Mouse (Mus musculus): ENCODE results near the gene Epb41l3. TPM values are rescaled to one million over a fixed set of nuclear protein-coding genes. Genes with fewer than 3 reads are reported as not detected.

Gene Epb41l3
- total RNA-seq, 2 experiments from 2014 or later = 2.1 to 2.6 TPM

- DNase-seq = no peak
- intact Hi-C loops (cut with DNase I) = no loop called here
These were observed 152.0 kb downstream of the Epb41l3 start for GRCm38 (mm10) chr17:69227426-69228014.

- DNase-seq = no peak
These were observed 154.0 kb downstream of the Epb41l3 start for GRCm38 (mm10) chr17:69229451-69229850.

DNA sequence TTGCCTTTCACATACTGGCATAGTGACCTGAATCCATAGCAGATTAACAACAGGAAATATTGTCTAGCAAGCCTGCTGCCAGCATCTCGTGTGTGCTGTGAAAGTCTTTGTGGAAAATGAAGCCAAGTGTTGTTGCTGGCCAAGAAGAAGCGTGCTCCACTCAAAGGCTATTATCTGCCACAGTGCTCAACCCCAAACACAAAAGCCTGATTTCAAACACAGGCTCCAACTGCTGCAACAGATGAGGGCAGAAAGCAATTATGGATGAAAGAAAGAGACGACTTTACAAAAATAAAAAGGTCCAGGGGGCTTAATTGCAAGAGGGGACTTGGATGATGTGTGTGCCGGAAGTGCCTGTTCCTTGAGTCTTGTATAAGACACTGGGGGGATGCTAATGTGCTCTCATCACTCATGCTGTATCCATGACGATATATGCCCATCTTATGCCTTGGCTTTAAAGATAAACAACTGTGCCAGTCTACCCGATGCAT lies 154.7 kb downstream of the Epb41l3 start:
- no peak for DNase-seq
- intact Hi-C loops (cut with DNase I) = no loop called here

More at GRCm38 (mm10) chr17:69229451-69229850, 154.0 kb downstream of the Epb41l3 start:
- intact Hi-C loops (cut with DNase I) = no loop called here

DNA sequence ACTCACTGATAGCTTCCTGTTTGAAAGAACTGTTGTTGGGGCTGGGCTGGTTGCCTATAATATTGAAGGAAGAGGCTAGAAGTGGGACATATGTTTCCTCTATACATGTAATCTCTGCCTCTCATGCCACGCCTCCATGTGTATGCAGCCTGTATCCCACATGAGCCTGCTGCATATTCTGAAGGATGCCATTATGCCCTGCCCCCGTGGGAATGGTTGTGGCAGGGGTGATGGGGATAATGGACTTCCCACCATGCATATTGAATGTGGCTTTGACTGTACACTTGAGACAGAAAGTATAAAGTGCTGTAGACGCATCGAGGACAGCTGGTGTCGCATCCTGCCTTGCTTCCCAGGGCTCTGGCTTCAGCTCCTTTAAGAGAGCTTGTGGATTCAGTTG lies 155.9 kb downstream of the Epb41l3 start:
- intact Hi-C loops (cut with DNase I) = no loop called here
- no peak for DNase-seq

- intact Hi-C loops (cut with DNase I) = no loop called here
- no peak for DNase-seq
These were observed 161.7 kb downstream of the Epb41l3 start for GRCm38 (mm10) chr17:69237172-69237571.

DNA sequence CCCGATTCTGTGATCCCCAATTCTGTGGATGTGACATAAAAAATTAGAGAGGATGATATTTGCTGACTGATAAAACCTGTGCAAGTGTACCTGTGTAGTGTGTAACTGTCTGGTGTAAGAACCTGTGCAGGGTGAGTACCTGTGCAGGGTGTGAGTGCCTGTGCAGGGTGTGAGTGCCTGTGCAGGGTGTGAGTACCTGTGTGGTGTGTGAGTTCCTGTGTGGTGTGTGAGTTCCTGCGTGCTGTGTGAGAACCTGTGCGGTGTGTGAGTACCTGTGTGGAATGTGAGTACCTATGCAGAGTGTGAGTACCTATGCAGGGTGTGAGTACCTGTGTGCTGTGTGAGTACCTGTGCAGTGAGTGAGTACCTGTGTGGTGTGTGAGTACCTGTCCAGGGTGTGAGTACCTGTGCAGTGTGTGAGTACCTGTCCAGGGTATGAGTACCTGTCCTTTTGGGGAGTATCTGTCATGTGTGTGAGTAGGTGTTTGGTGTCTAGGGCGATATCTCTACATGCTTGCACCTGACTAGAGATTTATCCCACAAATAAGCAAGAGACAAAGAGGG lies 163.4 kb downstream of the Epb41l3 start:
- no peak for DNase-seq
- intact Hi-C loops (cut with DNase I) = no loop called here

DNA sequence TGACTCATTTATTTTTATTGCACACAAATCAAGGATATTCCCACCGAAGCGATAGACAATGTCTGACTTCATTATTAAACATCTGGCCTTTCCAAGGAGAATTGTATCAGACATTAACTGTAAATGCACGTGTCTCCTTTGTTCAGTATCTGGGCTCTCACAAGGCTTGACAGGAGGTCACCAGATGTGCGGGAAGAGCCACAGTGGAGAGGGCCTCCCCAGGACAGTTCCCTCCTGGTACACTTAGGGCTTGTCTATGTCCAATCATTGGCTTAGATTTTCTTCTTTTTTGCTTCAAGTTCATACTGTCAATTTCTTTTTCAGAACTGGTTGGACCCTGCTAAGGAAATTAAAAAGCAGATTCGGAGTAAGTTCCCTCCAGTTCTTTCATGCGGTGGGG lies 163.9 kb downstream of the Epb41l3 start:
- DNase-seq = no peak
- intact Hi-C loops (cut with DNase I) = no loop called here

DNA sequence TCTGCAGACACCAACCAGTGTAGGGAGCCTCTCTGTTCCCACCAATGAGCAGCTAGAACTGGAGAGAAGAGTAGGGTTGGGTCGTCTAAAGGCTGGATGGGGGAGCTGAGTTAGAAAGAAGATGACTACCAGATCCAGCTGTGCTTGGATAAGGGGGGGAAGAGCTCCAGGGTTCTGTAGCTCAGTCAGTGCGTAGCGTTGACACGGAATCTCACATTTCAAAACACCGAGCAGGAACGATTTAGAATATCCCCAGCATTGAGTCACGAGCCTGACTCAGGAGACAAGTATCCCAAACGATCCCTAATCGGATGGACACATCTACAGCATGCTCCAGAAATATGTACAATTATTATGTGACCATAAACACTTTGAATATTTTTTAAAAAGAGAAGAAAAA lies 180.4 kb downstream of the Epb41l3 start:
- intact Hi-C loops (cut with DNase I) = no loop called here
- no peak for DNase-seq

GRCm38 (mm10) chr17:69256441-69256840 lies 181.0 kb downstream of the Epb41l3 start:
- intact Hi-C loops (cut with DNase I) = no loop called here
- DNase-seq = no peak

DNA sequence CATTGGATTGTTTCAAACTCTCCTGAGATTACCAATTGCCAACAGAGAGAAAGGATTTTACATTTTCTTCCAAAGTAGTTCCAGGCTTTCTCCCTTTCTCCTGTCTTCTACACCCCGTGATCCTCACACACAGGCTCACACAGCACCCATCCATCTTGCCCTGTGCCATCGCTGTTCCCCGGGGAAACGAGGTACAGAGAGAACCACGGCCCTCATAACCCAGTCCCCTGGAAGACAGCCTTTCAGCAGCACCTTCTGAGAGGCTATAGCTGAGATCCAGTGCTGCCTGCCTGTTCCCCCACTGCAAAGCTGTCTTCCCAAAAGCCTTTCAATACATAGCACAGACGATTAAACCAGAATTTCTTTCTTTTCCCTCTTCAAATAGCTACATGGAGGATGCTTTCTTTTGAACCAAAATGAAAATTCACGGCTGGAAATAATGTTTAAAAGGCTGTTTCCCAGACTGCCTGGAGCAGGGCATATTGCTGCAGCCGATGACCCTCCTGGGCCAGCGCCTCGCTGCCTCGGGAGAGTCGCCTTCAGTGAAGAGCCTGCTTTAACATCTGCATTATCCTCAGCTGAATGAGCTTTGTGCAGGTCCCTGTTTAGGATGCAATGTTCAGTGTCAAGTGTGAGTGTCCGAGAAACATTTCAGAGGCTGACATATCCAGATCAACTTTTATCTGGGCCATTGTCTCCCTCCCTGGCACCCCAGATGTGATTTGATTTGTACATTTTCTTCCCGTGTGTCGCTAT lies 188.5 kb downstream of the Epb41l3 start:
- intact Hi-C loops (cut with DNase I) = no loop called here
- no peak for DNase-seq

DNA sequence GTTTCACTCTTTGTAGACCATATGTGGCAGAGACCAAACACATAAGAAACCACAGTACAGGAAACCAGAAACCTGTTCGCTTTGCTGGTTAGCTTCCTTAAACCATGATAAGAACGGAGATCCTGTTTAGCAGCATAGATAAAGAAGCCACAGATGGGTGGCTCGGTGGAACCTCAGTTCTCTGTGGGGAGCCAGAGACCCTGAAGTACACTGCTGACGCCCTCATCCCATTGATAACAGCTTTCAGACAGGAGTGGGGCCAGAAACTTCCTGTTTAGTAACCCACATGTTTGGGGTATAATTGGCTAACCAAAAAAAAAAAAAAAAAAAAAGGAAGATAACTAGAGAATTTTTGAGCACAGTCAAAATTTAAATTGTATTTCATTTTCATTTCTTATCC lies 189.7 kb downstream of the Epb41l3 start:
- intact Hi-C loops (cut with DNase I) = no loop called here
- no peak for DNase-seq

DNA sequence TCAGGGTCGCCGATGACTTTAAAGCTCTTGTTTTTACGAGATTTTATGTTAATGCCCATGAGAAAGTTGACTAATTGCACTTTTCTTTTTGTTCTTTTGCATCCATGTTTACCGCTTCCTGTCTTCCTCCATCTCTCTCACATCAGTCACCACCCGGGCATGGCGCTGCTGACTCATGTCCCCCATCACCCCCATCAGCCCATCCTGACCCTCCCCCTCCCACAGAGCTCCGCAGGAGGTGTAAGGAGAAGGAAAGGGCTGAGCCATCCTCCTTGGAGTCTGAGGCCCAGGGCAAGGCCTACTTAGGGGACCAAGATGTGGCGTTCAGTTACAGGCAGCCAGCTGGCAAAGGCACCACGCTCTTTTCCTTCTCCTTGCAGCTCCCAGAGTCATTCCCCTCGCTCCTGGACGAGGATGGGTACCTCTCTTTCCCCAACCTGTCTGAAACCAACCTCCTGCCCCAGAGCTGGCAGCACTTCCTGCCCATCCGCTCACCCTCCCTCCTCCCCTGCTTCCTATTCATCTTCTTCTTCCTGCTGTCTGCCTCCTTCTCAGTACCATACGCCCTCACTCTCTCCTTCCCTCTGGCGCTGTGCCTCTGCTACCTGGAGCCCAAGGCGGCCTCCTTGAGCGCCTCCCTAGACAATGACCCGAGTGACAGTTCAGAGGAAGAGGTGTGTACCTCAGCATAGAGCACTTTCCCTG lies 190.4 kb downstream of the Epb41l3 start:
- no peak for DNase-seq
- intact Hi-C loops (cut with DNase I) = no loop called here

DNA sequence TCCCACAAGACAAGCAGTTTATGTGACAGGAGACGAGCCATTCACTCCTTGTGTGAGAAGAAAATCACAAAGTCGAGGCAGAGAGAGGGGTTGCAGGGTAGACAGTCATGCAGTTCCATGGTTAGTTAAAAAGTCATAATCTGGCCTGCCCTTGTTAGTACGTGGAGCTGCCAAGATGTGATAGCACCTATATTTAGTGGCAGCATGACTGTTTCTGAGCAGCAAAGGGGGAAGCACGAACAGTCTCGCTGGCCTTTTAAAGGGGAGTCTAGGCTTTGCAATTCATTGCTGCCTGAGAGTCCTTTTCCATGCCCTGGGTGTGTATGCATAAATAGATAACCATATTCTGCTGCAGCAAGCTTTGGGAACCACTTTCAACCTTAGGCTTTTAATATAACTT lies 191.5 kb downstream of the Epb41l3 start:
- no peak for DNase-seq
- intact Hi-C loops (cut with DNase I) = no loop called here

GRCm38 (mm10) chr17:69267526-69267925 lies 192.0 kb downstream of the Epb41l3 start:
- intact Hi-C loops (cut with DNase I) = no loop called here
- no peak for DNase-seq

- no peak for DNase-seq
- intact Hi-C loops (cut with DNase I) = no loop called here
These were observed 201.9 kb downstream of the Epb41l3 start for GRCm38 (mm10) chr17:69277362-69277761.

DNA sequence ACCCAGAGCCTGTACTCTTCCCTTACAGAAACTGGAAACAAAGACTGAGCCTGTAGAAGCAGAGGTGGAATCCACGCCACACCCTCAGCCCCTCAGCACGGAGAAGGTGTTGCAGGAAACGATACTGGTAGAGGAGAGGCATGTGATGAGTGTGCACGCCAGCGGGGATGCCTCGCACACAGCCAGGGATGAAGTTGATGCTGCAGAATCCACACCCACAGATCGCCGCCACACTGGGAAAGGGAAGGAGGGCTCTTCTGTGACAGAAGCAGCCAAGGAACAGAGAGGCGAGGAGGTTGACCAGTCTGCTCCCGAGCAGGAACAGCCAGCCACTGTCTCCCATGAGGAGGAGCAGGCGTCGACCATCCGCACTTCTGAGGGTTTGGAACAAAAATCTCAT lies 209.0 kb downstream of the Epb41l3 start:
- intact Hi-C loops (cut with DNase I) = no loop called here
- DNase-seq = no peak

GRCm38 (mm10) chr17:69288130-69288529 lies 212.6 kb downstream of the Epb41l3 start:
- intact Hi-C loops (cut with DNase I) = no loop called here
- no peak for DNase-seq

- DNase-seq = no peak
- intact Hi-C loops (cut with DNase I) = no loop called here
These were observed 214.8 kb downstream of the Epb41l3 start for GRCm38 (mm10) chr17:69290272-69290671.

DNA sequence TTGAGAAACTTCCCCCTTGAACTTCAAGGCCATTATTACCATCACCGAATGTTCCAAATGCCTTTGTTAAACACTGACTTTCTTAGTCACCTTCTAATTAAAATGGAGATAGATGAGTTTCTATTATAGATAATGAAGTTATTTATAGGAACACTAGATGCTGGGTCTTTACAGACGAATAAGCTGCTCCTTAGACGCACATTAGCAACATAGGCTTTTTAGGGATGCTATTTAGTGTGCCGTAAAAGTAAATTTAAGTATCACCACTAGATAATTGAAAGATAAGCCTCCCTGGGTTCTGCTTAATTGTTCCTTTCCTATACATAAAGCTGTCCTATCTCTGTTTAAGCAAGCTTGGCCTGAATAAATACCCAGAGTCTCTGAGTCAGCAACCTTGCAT lies 226.1 kb downstream of the Epb41l3 start:
- DNase-seq = no peak
- intact Hi-C loops (cut with DNase I) = no loop called here

DNA sequence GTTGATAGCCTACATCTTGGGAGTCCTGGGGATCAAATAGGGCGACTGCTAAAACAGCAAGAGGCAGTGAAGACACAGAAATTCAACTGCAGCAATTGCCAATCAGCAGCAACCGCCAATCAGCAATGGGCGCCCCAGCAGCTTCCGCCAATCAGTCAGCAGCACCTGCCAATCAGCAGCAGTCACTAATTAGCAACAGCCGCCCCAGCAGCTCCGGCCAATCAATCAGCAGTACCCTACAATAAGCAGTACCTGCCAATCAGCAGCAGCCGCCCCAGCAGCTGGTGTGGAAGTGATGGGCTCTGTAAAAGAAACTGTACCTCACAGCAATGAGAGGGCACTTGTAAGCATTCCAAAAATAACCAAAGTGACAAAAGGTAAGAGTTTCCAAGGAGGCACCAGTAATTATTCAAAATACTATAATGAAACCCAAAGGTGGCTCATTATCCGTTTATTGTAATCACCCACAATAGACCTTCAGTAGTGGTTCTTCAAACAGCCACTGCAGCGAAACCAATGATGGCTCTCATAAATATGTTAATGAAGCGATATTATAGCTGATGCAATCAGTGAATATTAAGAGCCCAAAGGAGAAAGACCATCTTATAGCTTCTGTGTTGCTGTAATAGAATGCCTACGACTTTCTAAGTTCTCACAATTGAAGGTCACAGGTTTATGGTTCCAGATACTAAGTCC lies 228.2 kb downstream of the Epb41l3 start:
- no peak for DNase-seq
- intact Hi-C loops (cut with DNase I) = no loop called here

- intact Hi-C loops (cut with DNase I) = no loop called here
- no peak for DNase-seq
These were observed 232.2 kb downstream of the Epb41l3 start for GRCm38 (mm10) chr17:69307636-69308035.
